Mouse (Mus musculus): ENCODE measurements around the gene Zbtb38.
A peak's percentile ranks its signal among the peaks of the same experiment; 100 is the strongest.

- TF ChIP-seq CTCF (IDR thresholded peaks at IDR 0.05; ENCODE audit: control insufficient read depth, insufficient read depth, low read length) (peak; percentile 40; the same call in 1 of the 2 replicates), POLR2A (IDR thresholded peaks at IDR 0.05; ENCODE audit: borderline replicate concordance, control insufficient read depth, low read depth, low read length) (no peak)
These were observed 99.9 kb downstream of the Zbtb38 start for GRCm38 (mm10) chr9:96652763-96653162.
